In the genomic region with DNA sequence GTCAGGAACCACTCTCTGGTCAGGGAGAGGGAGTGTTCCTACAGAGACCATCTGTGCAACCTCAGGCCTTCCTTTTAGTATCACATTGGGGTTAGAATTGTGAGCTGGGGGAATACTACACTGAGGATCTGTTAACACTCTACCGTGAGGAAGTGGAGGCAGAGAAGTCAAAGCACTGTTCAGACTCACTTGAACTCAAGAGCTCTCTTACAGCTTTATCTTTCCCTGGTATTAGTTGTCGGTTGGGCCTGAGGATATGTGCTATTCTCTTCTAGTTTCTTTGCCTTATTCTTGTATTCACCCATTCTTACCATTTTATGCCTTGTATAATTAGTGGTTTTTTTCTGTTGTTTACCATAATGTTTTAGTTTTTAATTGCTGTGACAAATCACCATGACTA, we compare ENCODE assay signal across 19 mouse cellular contexts.
"Had no signal": no experiment of that assay in that cellular context is flagged by ENCODE, and none has a peak within 500 bp of the region (broad histone marks: within the 10 kb centered on the region; RNA-seq: fewer than 3 reads in every experiment).

No protein-coding gene starts in this region.

- H3K4me3 ChIP-seq: layer of hippocampus, adult 2 months; limb, embryonic 12.5 days; liver, embryonic 13.5 days; megakaryocyte, embryonic 14.5 days; midbrain, embryonic 15.5 days; neural tube, embryonic 13.5 days had no signal

- H3K9ac ChIP-seq: limb, embryonic 12.5 days; liver, embryonic 13.5 days; liver, postnatal 0 days; midbrain, embryonic 15.5 days; neural tube, embryonic 13.5 days had no signal

- H3K9me3 ChIP-seq: limb, embryonic 12.5 days; liver, embryonic 13.5 days; megakaryocyte, embryonic 14.5 days; midbrain, embryonic 15.5 days; neural tube, embryonic 13.5 days had no signal

- H3K4me2 ChIP-seq: limb, embryonic 12.5 days; liver, embryonic 13.5 days; midbrain, embryonic 11.5 days; midbrain, embryonic 15.5 days; neural tube, embryonic 13.5 days had no signal

- ATAC-seq: intestine, embryonic 16.5 days; liver, postnatal 0 days; midbrain, embryonic 15.5 days had no signal

- H3K27ac ChIP-seq: layer of hippocampus, adult 2 months; limb, embryonic 12.5 days; liver, embryonic 13.5 days; macrophage; midbrain, embryonic 15.5 days; neural tube, embryonic 13.5 days had no signal

- H3K36me3 ChIP-seq: liver, embryonic 13.5 days; midbrain, embryonic 15.5 days had no signal

- H3K27me3 ChIP-seq: limb, embryonic 12.5 days; liver, embryonic 13.5 days; megakaryocyte, embryonic 14.5 days; midbrain, embryonic 15.5 days; neural tube, embryonic 13.5 days had no signal

- DNase-seq: kidney, adult 9 months; kidney, postnatal 10 days; kidney, postnatal 4 days; liver; liver, embryonic 13.5 days; liver, postnatal 0 days; retina, postnatal 1 day; right cerebral cortex, postnatal 4 days; spleen, adult 18-20 months; thymus, adult 18-20 months; thymus, postnatal 36 days had no signal
